Mouse (Mus musculus) erythroblast, embryonic 14.5 days (primary cell): Measurements from ENCODE around the gene Shkbp1.

Experiments used
- GATA1 ChIP-seq: IDR thresholded peaks from 2 replicates; pipeline ENCODE4 v1.6.1; 2012; ENCODE audit warnings: low read length, inconsistent platforms, mixed read lengths
- TAL1 ChIP-seq: IDR thresholded peaks from 3 replicates; pipeline ENCODE4 v1.6.1; 2012; ENCODE audit warnings: low read length, inconsistent platforms, mixed read lengths

DNA sequence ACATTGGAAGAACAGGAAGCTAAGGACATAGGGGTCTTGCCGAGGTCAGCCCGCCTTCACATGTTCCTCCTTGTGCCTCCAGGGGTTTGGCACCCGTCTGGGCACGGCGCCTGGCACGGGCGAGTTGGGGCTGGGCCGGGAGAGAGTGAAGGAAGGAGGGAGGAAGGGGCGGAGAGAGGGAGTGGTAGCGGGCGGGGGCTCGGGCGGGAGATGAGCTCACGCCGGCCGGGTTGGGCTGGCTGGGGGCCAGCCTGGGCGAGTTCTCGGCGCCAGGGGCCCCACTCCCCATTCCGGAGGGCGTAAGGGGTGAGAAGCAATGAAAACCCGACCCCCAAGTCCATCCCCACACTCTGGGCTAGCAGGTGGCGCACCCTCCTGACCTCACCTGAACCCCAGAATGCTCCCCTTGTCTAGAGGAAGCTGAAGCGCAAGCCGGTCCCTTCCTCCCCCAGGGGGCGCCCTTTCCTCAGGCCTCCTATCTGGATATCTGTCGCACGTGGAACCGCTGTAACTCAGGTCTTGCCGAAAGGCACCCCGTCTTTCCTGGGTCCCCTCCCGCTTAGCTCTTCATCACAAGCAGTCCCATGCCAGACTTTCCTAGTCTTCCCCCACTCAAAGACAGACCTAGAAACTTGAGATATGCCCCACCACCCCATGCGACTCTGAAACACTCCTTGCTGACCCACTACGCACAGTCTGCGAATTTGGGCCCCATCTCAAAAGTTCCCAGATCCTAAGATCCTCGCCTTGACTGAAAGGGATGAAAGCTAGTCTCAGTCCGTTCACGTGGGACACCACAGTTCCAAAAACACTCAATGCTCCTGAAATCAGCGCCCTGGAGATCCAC, 23.2 kb downstream of the Shkbp1 start:
- TF ChIP-seq TAL1, result no peak
- no peak for TF ChIP-seq GATA1
